Mouse (Mus musculus) stomach, embryonic 14.5 days (tissue): ENCODE results near the gene N4bp3. TPM values are rescaled to one million over a fixed set of nuclear protein-coding genes. Genes with fewer than 3 reads are reported as not detected.
"Not testable (repeated sequence)": the region's sequence is repeated elsewhere in the genome, so short reads cannot be mapped to it uniquely, and the experiment has no call there.

Experiments
- ATAC-seq: fragments of 200-750 bp; cut with Nextera tagmentation; 2 replicates; pipeline ENCODE4 v1.8.0; 2017; ENCODE audit warnings: low read depth, moderate TSS enrichment; ENCODE audit not compliant: insufficient number of reproducible peaks, insufficient read depth, low FRiP score
- H3K27ac ChIP-seq: fragments of 300-500 bp; sonication (generic); 2 replicates; pipeline ENCODE4 v1.5.1; 2014; ENCODE audit warnings: mild to moderate bottlenecking, low read length, moderate library complexity, mixed read lengths
- H3K27me3 ChIP-seq: fragments of 300-500 bp; sonication (generic); 2 replicates; pipeline ENCODE4 v1.6.1; 2014; ENCODE audit warnings: low read length, control low read depth, mixed read lengths; ENCODE audit not compliant: control insufficient read depth, insufficient read depth
- H3K36me3 ChIP-seq: fragments of 300-500 bp; sonication (generic); 2 replicates; pipeline ENCODE4 v1.6.1; 2014; ENCODE audit warnings: mild to moderate bottlenecking, control low read depth, low read length, moderate library complexity, mixed read lengths; ENCODE audit not compliant: control insufficient read depth, insufficient read depth
- H3K4me1 ChIP-seq: fragments of 300-500 bp; sonication (generic); 2 replicates; pipeline ENCODE4 v1.6.1; 2014; ENCODE audit warnings: low read length, control low read depth, mixed read lengths; ENCODE audit not compliant: control insufficient read depth, insufficient read depth
- H3K4me2 ChIP-seq: fragments of 300-500 bp; sonication (generic); replicated peaks from 2 replicates; pipeline ENCODE4 v1.6.1; 2014; ENCODE audit warnings: low read depth, low read length, control low read depth
- H3K4me3 ChIP-seq: fragments of 300-500 bp; sonication (generic); 2 replicates; pipeline ENCODE4 v1.5.1; 2014; ENCODE audit warnings: low read depth, low read length, control low read depth
- H3K9ac ChIP-seq: fragments of 300-500 bp; sonication (generic); replicated peaks from 2 replicates; pipeline ENCODE4 v1.6.1; 2014; ENCODE audit warnings: low read depth, mild to moderate bottlenecking, control low read depth, low read length, moderate library complexity, mixed read lengths
- H3K9me3 ChIP-seq: fragments of 300-500 bp; sonication (generic); 2 replicates; pipeline ENCODE4 v1.6.1; 2016; ENCODE audit warnings: low read depth, low read length, control low read depth; ENCODE audit not compliant: control insufficient read depth
- WGBS: fragments of 180-500 bp; shearing (Covaris S2); extraction: QIAGEN DNeasy Blood & Tissue Kit; methylation state at CpG from one replicate; pipeline ENCODE4 v1.1.7; 2014; 5-methylcytosine and 5-hydroxymethylcytosine counted together
- polyA plus RNA-seq: library from polyadenylated mRNA; unstranded; fragments of >200 nt; fragmentation: Nextera tagmentation; extraction: Ambion mirVana; gene quantifications from 2 replicates; pipeline ENCODE4 v1.2.1, GENCODE M21; 2014

The N4bp3 gene
- polyA plus RNA-seq, 1 experiment from 2014 or later: 12.7 TPM

- no peaks in the 10 kb centered on the region for H3K27me3 ChIP-seq
- H3K9me3 ChIP-seq: no peaks in the 10 kb centered on the region
- peak within 1 kb of the TSS; percentile 90 for H3K4me3 ChIP-seq
- peaks cover 19% of the 10 kb centered on the region; the same call in 1 of the 2 replicates for H3K4me1 ChIP-seq
- H3K4me2 ChIP-seq: peak within 1 kb of the TSS; percentile 78
- H3K9ac ChIP-seq: peak within 1 kb of the TSS; percentile 78
- H3K27ac ChIP-seq: peak within 1 kb of the TSS; percentile 52; the same call in 1 of the 2 replicates
- peaks cover 23% of the 10 kb centered on the region; the same call in 1 of the 2 replicates for H3K36me3 ChIP-seq
- under 1% methylated on average over 51 of the region's 51 CpGs for WGBS
- peak; percentile 93 for ATAC-seq
Observed at GRCm38 (mm10) chr11:51619409-51620060, 31.1 kb downstream of the N4bp3 start, which contains the start of gene Nhp2. Nhp2 (plus strand) TSS chr11:51619735.

- WGBS: 44% methylated on average over 8 of the region's 8 CpGs
- peak; percentile 3; the same call in 1 of the 2 replicates for ATAC-seq
- Histone ChIP-seq H3K4me1 (peaks cover 22% of the 10 kb centered on the region; the same call in 1 of the 2 replicates), H3K9me3 (no peaks in the 10 kb centered on the region), H3K9ac (no peak overlapping the region), H3K27ac (no peak overlapping the region), H3K4me2 (peak overlapping the region; percentile 78), H3K36me3 (peaks cover 21% of the 10 kb centered on the region; the same call in 1 of the 2 replicates), H3K4me3 (peak overlapping the region; percentile 90), H3K27me3 (no peaks in the 10 kb centered on the region)
Observed at GRCm38 (mm10) chr11:51618894-51619408, 31.7 kb downstream of the N4bp3 start.

- H3K4me3 ChIP-seq: no peak overlapping the region
- H3K9me3 ChIP-seq: no peaks in the 10 kb centered on the region
- WGBS: 3% methylated on average over 4 of the region's 4 CpGs
- 0 out of 2 replicates have a peak, but pooled peaks have one; percentile 3 for ATAC-seq
- no peak overlapping the region for H3K27ac ChIP-seq
- H3K4me1 ChIP-seq: peaks cover 22% of the 10 kb centered on the region; the same call in 1 of the 2 replicates
- no peak overlapping the region for H3K4me2 ChIP-seq
- peaks cover 9% of the 10 kb centered on the region; the same call in 1 of the 2 replicates for H3K36me3 ChIP-seq
- no peak overlapping the region for H3K9ac ChIP-seq
- no peaks in the 10 kb centered on the region for H3K27me3 ChIP-seq
Observed at GRCm38 (mm10) chr11:51617693-51618092, 32.9 kb downstream of the N4bp3 start.

- not testable (repeated sequence) for ATAC-seq, H3K9me3 ChIP-seq, H3K36me3 ChIP-seq, H3K27me3 ChIP-seq
- H3K9ac ChIP-seq: 0 out of 2 replicates have a peak overlapping the region, but pooled peaks have one; percentile 45
- WGBS: 91% methylated on average over 7 of the region's 7 CpGs
- peak overlapping the region; percentile 27 for H3K4me3 ChIP-seq
- H3K27ac ChIP-seq: peak overlapping the region; percentile 96
- peak overlapping the region; percentile 56 for H3K4me2 ChIP-seq
- peaks cover 22% of the 10 kb centered on the region; the same call in 1 of the 2 replicates for H3K4me1 ChIP-seq
Observed at GRCm38 (mm10) chr11:51616113-51616512, 34.5 kb downstream of the N4bp3 start.

GRCm38 (mm10) chr11:51615601-51616000 lies 35.0 kb downstream of the N4bp3 start:
- no peaks in the 10 kb centered on the region for H3K27me3 ChIP-seq
- H3K4me2 ChIP-seq: peak overlapping the region; percentile 56
- peak; percentile 66; the same call in 1 of the 2 replicates for ATAC-seq
- peak overlapping the region; percentile 45; the same call in 1 of the 2 replicates for H3K9ac ChIP-seq
- H3K9me3 ChIP-seq: no peaks in the 10 kb centered on the region
- H3K27ac ChIP-seq: peak overlapping the region; percentile 96
- peak overlapping the region; percentile 27 for H3K4me3 ChIP-seq
- WGBS: 4% methylated on average over 14 of the region's 14 CpGs
- H3K4me1 ChIP-seq: peaks cover 19% of the 10 kb centered on the region; the same call in 1 of the 2 replicates
- no peaks in the 10 kb centered on the region for H3K36me3 ChIP-seq

GRCm38 (mm10) chr11:51615129-51615528 lies 35.5 kb downstream of the N4bp3 start:
- H3K4me3 ChIP-seq: peak overlapping the region; percentile 27
- no peak for ATAC-seq
- H3K9ac ChIP-seq: peak overlapping the region; percentile 45; the same call in 1 of the 2 replicates
- no peaks in the 10 kb centered on the region for H3K9me3 ChIP-seq
- H3K4me2 ChIP-seq: peak overlapping the region; percentile 56
- no peaks in the 10 kb centered on the region for H3K36me3 ChIP-seq
- peak overlapping the region; percentile 96 for H3K27ac ChIP-seq
- H3K4me1 ChIP-seq: peaks cover 16% of the 10 kb centered on the region; the same call in 1 of the 2 replicates
- no peaks in the 10 kb centered on the region for H3K27me3 ChIP-seq
- WGBS: 28% methylated on average over 7 of the region's 7 CpGs

GRCm38 (mm10) chr11:51614256-51614655 lies 36.4 kb downstream of the N4bp3 start:
- Histone ChIP-seq H3K9me3 (no peaks in the 10 kb centered on the region), H3K4me1 (peaks cover 17% of the 10 kb centered on the region), H3K9ac (no peak overlapping the region), H3K27ac (peak overlapping the region; percentile 96; the same call in 1 of the 2 replicates), H3K4me3 (no peak overlapping the region), H3K4me2 (no peak overlapping the region), H3K27me3 (no peaks in the 10 kb centered on the region), H3K36me3 (no peaks in the 10 kb centered on the region)
- ATAC-seq: no peak
- 74% methylated on average over 8 of the region's 8 CpGs for WGBS

- H3K4me3 ChIP-seq, H3K27me3 ChIP-seq, H3K36me3 ChIP-seq, H3K9me3 ChIP-seq, ATAC-seq, H3K4me2 ChIP-seq, H3K27ac ChIP-seq, H3K9ac ChIP-seq: not testable (repeated sequence)
- WGBS: 78% methylated on average over 5 of the region's 5 CpGs
- H3K4me1 ChIP-seq: peaks cover 13% of the 10 kb centered on the region
Observed at GRCm38 (mm10) chr11:51609940-51610339, 40.7 kb downstream of the N4bp3 start.
